Mouse (Mus musculus) kidney, adult 8-10 months (tissue): Measurements from ENCODE around the gene Pdzd4.
A peak's percentile ranks its signal among the peaks of the same experiment; 100 is the strongest.

Source experiments
- DNase-seq, 2 experiments: peaks; one replicate each; pipeline ENCODE4 v3.0.0; 2022

Gene Pdzd4

DNA sequence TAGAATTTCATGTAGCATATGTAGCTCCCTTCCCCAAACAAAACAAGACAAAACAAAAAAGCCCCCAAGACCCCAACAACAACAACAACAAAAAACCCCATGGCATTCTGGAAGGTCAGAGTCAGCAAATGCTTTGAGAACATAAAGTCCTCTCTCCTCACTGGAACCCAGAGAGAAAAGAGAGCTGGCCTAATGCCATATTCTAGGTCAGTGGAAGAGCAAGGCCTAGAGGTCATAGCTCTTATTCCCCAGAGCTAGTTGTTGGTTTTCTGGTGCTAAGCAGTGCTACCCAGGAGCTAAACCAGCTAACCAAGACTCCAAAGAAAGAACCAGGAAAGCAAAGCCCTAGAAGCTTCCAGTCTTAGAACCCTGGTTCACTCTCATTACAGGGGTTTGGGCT, 39.1 kb downstream of the Pdzd4 start:
- DNase-seq, result peak in 1 of 2 experiments; percentile 37

- DNase-seq, result no peak
Observed at GRCm38 (mm10) chrX:73782227-73782626, 42.5 kb downstream of the Pdzd4 start.

DNA sequence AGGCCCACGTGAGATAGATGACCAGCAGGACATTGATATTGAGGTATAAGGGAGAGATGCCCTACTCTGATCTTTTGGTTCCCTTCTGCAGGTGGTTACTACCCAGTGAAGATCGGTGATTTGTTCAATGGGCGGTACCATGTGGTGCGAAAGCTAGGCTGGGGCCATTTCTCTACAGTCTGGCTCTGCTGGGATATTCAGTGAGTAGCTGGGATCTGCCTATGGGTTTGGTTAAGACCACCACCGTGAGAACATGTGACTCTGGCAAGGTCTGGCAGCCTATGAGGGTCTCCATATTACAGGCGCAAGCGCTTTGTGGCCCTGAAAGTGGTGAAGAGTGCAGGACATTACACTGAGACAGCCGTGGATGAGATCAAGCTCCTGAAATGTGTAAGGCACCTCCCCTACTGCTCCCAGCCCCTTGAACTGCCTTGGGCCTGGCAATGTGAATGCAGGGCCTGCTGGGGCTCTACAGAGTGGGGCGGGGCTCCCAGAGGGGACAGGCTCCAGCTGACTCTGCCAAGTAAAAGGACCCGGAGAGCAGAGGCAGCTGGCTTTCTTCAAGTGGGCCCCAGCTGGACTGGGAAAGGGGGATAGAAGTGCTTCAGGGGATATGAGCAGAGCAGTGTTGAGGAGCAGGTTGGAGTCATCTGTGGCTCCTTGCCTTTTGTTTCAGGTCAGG, 49.8 kb downstream of the Pdzd4 start:
- no peak for DNase-seq

- no peak for DNase-seq
Observed at GRCm38 (mm10) chrX:73774168-73774760, 50.5 kb downstream of the Pdzd4 start, which contains the start of gene Srpk3. Gene Srpk3, plus strand, starts transcription at chrX:73774405.

DNA sequence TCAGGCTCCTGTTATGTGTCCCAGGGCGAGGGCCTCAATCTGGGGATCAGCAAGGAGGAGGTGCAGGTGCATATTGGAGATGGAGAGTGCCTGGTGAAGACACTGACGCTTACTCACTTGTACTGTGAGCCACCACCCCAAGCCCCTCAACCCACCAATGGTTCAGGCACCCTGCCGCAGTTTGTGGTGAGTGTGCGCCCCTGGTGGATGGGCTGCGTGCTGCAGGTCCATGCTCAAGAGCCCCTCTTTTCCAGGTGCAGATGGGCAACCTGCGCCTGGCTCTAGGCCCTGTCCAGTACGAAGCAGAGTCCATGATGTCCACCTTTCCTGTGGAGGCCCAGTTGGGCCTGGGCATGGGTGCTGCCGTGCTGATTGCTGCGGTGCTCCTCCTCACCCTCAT, 57.5 kb downstream of the Pdzd4 start:
- no peak for DNase-seq

DNA sequence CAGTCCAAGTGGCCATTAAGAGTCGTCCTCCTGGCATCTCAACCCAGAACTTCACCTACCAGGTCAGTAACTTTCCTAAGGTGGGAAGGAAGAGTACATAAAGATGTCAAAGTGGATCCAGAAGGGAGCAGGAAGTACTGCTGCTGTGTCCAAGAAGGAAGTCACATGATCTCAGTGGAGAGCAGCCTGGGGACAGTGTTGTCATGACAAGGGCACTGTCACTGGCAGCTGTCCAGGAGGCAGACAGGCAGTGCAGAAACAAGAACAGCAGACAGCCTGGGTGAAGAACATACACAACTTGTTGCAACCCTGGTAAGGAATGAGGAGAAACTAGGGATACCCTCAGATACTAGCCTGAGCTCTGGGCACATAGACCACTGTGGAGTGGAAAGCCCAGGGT, 59.5 kb downstream of the Pdzd4 start:
- peak; percentile 48 to 50 for DNase-seq

GRCm38 (mm10) chrX:73758611-73759290, 66.0 kb downstream of the Pdzd4 start:
- no peak for DNase-seq

- no peak for DNase-seq
Observed at GRCm38 (mm10) chrX:73756334-73757140, 68.2 kb downstream of the Pdzd4 start, which contains the start of gene Plxnb3. Gene Plxnb3, plus strand, starts transcription at chrX:73757090.

GRCm38 (mm10) chrX:73748977-73749376, 75.8 kb downstream of the Pdzd4 start:
- no peak for DNase-seq

- DNase-seq, result no peak
Observed at GRCm38 (mm10) chrX:73744774-73745481, 79.8 kb downstream of the Pdzd4 start.
